Mouse (Mus musculus) bone marrow macrophage, adult 2 months (primary cell): ENCODE measurements around the gene Dpf3. TPM values are rescaled to one million over a fixed set of nuclear protein-coding genes. Genes with fewer than 3 reads are reported as not detected.

Experiments
- H3K27ac ChIP-seq: 2 replicates; pipeline ENCODE4 v1.5.1; 2012; ENCODE audit warnings: low read depth, low read length; ENCODE audit not compliant: insufficient read depth
- H3K4me1 ChIP-seq: 2 replicates; pipeline ENCODE4 v1.6.1; 2012; ENCODE audit warnings: low read length; ENCODE audit not compliant: control insufficient read depth, insufficient read depth
- H3K4me3 ChIP-seq: 2 replicates; pipeline ENCODE4 v1.5.1; 2012; ENCODE audit warnings: mild to moderate bottlenecking, low read length, moderate library complexity; ENCODE audit not compliant: insufficient read depth
- CTCF ChIP-seq: IDR thresholded peaks from 2 replicates; pipeline ENCODE4 v1.5.1; 2012; ENCODE audit warnings: low read depth, mild to moderate bottlenecking, low read length, moderate library complexity
- POLR2A ChIP-seq: IDR thresholded peaks from 2 replicates; pipeline ENCODE4 v1.6.1; 2012; ENCODE audit warnings: mild to moderate bottlenecking, low read depth, low read length, borderline replicate concordance
- polyA plus RNA-seq: library from polyadenylated mRNA; stranded (reverse); fragments of >200 nt; gene quantifications from 2 replicates; pipeline ENCODE4 v1.2.4, GENCODE M21; 2012; ENCODE audit not compliant: missing spikeins, insufficient read depth, insufficient read length

Dpf3 gene
- polyA plus RNA-seq, 1 experiment = not detected

DNA sequence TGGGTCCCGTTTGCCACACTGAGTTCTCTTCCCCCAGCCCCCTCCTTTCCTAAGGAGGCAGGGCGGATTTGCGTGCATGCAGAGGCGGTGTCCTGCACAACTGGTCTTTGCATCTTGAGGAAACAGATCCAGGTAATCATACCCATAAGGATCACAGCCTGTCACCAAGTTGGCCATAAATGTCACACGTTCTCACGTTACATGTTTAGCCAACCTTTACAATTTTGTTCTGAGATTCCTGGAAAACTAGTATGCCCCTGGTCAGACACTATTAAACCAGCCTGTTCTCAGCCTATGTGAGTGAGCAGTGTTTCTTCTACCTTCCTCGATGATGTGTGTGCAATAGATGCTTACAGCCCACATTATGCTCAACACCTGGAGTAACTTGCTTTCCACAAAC is 38.3 kb downstream of the Dpf3 start:
- H3K4me1 ChIP-seq = no peaks in the 10 kb centered on the region

DNA sequence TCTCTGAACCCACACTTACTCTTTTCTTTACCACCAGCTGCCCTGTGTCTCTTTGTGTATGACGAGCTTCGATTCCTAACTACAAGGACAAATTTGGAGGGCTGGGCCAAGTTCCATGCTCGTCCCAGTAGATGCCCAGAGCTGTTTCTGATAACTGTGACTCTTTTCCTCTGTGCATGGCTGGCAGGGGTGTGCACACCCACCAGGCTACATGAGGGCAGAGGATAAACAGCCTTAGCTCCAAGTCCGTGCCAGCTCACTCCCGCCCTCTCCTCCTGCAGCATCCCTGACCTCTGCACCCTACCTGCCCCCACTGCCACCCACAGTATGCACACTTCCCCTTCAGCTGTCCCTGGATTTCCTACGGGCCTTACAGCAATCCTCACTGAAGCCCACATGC is 41.9 kb downstream of the Dpf3 start:
- H3K4me1 ChIP-seq = no peaks in the 10 kb centered on the region
- H3K4me3 ChIP-seq = no peak overlapping the region
- TF ChIP-seq POLR2A (no peak), CTCF (no peak)
- no peak overlapping the region for H3K27ac ChIP-seq

More for the DNA sequence above, 38.3 kb downstream of the Dpf3 start:
- Histone ChIP-seq H3K4me3 (no peak overlapping the region), H3K27ac (no peak overlapping the region)
- TF ChIP-seq POLR2A (no peak), CTCF (no peak)

DNA sequence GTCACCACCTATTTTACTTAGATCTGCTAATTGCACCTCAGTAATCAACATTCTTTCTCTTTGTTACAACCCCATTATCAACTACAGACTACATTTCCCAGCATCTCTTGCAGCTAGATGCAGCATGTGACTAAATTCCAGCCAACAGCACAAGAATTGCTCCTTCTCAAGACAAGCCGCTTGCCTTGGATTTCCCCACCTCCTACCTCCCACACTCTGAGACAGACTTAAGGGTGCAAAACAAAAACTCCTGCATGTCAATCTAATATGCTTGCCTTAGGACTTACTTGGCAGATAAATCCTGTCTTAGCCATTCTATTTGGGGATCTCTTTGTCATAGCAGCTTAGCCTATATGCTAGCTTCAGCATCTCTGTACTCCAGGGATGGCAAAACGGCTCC is 43.1 kb downstream of the Dpf3 start:
- H3K4me3 ChIP-seq = no peak overlapping the region

DNA sequence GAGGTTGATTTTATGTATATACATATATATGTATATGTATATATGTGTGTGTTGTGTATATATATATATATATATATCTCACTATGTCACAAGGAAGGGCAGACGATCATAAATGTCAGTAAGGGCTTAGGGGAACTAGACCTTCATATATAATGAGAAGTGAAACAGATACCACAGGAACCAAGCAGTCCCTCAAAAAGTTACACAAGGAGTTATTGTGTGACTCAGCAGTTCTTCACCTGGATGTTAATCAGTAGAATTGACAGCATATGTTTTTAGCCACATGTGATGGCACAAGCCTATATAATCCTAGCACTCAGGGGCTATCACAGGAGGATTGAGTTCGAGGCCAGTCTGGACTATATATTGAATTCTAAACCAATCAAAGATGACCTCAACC is 49.5 kb downstream of the Dpf3 start:
- TF ChIP-seq CTCF = no peak
- no peak for TF ChIP-seq POLR2A
- no peak overlapping the region for H3K27ac ChIP-seq
- H3K4me3 ChIP-seq = no peak overlapping the region
- H3K4me1 ChIP-seq = no peaks in the 10 kb centered on the region

More for the DNA sequence above, 43.1 kb downstream of the Dpf3 start:
- Histone ChIP-seq H3K4me1 (no peaks in the 10 kb centered on the region), H3K27ac (no peak overlapping the region)
- TF ChIP-seq CTCF (no peak), POLR2A (no peak)

DNA sequence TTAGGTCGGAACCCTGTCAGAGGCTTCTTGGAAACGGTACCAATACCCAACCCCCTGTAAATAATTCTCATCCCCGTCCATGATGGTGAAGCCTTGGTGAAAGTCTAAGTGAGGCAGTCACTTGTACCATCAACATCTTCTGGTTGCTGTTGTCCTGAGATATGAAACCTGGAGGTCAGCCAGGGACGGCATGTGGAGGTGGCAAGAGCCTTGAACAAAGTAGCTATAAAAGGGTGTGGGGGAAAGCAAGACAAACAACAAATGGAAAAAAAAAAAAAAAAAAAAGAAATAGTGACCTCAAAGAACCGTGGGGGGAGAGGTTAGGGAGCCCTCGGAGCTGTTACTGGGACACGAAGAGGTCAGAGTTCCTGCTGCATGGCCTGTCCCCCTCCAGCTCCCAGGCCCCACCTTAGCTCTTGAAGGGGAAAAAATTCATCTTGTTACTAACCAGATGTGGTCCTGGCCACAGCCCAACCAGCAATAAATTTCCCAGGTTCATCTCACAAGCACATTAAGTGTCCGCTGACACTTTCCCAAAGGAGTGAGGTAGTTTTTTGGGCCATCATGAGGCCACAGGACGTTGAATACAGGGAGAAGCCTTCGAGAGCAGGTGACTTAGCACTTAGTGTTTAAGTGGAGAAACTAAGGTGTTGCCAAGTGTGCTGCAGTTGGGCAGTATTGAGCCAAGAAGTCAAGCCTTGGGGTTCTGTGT is 53.4 kb downstream of the Dpf3 start:
- TF ChIP-seq CTCF = no peak
- TF ChIP-seq POLR2A = no peak
- H3K27ac ChIP-seq = no peak overlapping the region
- H3K4me3 ChIP-seq = no peak overlapping the region
- no peaks in the 10 kb centered on the region for H3K4me1 ChIP-seq

DNA sequence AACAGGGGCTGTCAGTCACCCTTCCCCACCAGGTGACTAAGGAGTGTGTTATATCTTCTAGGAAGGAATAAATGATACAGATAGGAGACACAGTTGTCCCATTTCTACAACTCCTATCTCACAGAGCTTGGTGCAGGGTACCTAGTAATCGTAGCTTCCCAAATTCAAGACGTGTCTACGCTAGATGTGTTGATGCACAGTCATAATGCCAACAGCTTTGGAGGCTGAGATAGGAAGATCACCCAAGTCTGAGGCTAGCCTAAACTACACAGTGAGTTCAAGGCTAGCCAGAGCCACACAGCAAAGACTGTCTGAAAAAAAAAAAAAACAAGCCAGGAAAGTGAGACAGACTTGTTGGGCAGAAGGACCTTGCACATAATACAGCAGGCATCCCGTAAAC is 54.1 kb downstream of the Dpf3 start:
- no peak overlapping the region for H3K4me3 ChIP-seq
- TF ChIP-seq CTCF (no peak), POLR2A (no peak)
- H3K27ac ChIP-seq = no peak overlapping the region
- H3K4me1 ChIP-seq = no peaks in the 10 kb centered on the region

DNA sequence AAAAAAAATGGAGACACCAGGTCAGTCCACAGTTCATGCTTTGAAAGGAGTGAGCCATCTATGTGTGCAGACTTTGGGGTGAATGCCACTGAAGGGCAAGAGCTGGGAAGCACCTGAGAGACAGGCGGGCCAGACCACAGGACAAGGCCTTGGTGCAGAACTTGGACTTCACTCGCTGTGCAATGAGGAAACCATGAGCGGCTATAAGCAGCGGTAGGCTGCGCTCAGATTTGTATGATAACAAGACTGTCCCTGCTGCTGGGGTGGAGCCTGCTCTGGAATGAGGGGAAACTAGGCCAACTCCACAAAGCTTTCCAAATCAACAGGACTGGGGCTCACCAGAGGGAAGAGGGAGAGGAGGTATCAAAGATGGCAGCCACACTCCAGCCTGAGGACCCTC is 57.3 kb downstream of the Dpf3 start:
- no peak overlapping the region for H3K27ac ChIP-seq
- TF ChIP-seq POLR2A (no peak), CTCF (no peak)
- H3K4me1 ChIP-seq = no peaks in the 10 kb centered on the region

DNA sequence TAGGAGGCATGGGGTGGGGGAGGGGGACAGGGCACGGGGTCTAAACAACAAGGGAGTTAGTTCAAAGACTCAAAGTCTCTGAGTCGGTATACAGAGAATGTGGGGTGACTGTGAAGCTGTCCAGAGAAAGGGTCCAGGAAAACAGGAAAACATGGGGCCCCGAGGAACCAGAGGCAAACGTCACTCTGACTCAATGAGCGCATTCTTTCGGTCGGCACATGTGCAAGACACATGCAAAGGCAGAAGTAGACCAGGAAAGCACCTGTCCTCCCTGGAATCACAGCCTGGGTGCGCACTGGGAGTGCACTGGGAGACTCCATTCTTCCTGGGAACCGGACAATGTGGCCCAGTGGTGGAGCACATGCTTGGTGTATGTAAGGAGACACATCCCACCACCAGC is 59.5 kb downstream of the Dpf3 start:
- H3K4me1 ChIP-seq = no peaks in the 10 kb centered on the region

More for the DNA sequence above, 57.3 kb downstream of the Dpf3 start:
- H3K4me3 ChIP-seq = no peak overlapping the region

DNA sequence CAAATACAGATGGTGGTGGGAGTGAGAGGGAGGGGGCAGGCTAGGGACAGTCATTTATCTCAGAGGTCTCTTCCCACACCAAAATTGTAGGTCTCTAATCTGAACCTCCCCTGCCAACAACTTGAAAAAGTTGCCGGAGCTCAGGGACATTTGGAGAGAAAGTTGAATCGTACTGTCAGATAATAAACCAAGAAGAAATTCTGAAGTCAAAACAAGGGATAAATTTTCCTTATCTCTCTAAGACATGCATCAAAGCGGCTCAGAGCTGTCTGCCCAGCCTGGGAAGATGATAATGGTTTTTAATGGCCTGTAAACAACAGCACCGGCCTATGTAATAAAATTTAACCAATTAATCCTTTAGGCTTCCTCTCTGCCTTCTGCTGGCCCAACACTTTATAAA is 59.9 kb downstream of the Dpf3 start:
- Histone ChIP-seq H3K4me1 (no peaks in the 10 kb centered on the region), H3K27ac (no peak overlapping the region), H3K4me3 (no peak overlapping the region)
- TF ChIP-seq CTCF = no peak
- TF ChIP-seq POLR2A = no peak

More for the DNA sequence above, 59.5 kb downstream of the Dpf3 start:
- TF ChIP-seq CTCF (no peak), POLR2A (no peak)
- Histone ChIP-seq H3K27ac (no peak overlapping the region), H3K4me3 (no peak overlapping the region)

DNA sequence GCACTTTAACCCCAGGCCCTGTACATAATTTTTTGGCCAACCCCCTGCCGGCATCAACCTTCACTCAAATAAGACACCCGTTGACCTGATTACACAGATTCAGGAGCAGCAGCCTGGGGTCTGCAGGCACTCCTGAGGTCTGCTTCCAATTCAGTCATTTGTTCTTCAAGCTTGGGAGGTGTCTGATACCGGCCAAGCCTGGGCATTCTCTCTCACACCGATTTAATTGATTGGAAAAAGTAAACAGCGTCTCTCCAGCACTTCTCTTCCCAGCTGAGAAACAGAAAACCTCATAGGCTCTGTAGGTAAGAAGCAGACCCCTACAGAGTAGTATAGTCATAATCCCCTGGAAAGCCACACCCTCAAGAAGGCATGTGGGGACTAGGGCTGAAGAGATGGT is 61.2 kb downstream of the Dpf3 start:
- H3K4me1 ChIP-seq = no peaks in the 10 kb centered on the region
- H3K27ac ChIP-seq = no peak overlapping the region
- no peak overlapping the region for H3K4me3 ChIP-seq
- TF ChIP-seq CTCF (no peak), POLR2A (no peak)

DNA sequence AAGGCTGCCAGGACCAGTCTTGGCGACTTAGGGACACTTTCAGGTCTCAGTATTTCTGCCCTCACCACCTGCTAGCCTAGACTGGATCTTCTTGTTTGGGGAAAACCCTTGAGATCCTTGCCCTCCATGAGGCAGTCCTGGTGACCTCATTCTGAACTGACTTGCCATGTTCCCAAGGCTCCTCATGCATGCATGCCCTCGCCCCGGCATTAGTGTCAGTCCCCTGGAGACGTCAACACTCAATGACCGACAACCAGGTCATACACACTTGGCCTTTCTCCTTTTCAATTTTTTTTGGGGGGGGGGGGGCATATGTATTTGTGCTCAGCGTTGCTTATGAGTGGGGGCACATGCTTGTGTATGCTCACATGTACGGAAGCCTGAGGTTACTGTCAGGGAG is 61.8 kb downstream of the Dpf3 start:
- Histone ChIP-seq H3K4me3 (no peak overlapping the region), H3K4me1 (no peaks in the 10 kb centered on the region), H3K27ac (no peak overlapping the region)
- no peak for TF ChIP-seq CTCF
- TF ChIP-seq POLR2A = no peak
